In genomic region chr1:166818682-166819081, GRCm38 (mm10) we compare ENCODE assay signal across 17 mouse cellular contexts.
DNase-seq lines count a peak whose midpoint lies in the region; ATAC-seq and TF ChIP-seq lines count a peak whose summit lies in the region.
"Had no signal": no experiment of that assay in that cellular context is flagged by ENCODE, and none has a peak within 500 bp of the region (broad histone marks: within the 10 kb centered on the region; RNA-seq: fewer than 3 reads in every experiment).

No protein-coding gene starts in this region.

- H3K9me3 ChIP-seq in heart, embryonic 13.5 days = no peaks in the 10 kb centered on the region
- no peaks in the 10 kb centered on the region for H3K9me3 ChIP-seq in intestine, postnatal 0 days (ENCODE audit: control insufficient read depth)
- H3K9me3 ChIP-seq: embryonic facial prominence, embryonic 12.5 days; forebrain, embryonic 10.5 days; lung, embryonic 15.5 days; stomach, embryonic 15.5 days had no signal

- no peak for TF ChIP-seq CTCF in intestine, postnatal 0 days (IDR thresholded peaks at IDR 0.05; ENCODE audit: low read depth)

- H3K36me3 ChIP-seq in heart, embryonic 13.5 days = no peaks in the 10 kb centered on the region
- H3K36me3 ChIP-seq in intestine, postnatal 0 days (ENCODE audit: control insufficient read depth, insufficient read depth) = no peaks in the 10 kb centered on the region
- H3K36me3 ChIP-seq: embryonic facial prominence, embryonic 12.5 days; forebrain, embryonic 10.5 days; lung, embryonic 15.5 days; stomach, embryonic 15.5 days had no signal

- WGBS in heart, embryonic 13.5 days = 67% methylated on average over 5 of the region's 5 CpGs
- WGBS in intestine, postnatal 0 days = 82% methylated on average over 5 of the region's 5 CpGs

- ATAC-seq in heart, embryonic 13.5 days (ENCODE audit: extremely low read depth, insufficient number of reproducible peaks, low FRiP score, low TSS enrichment) = no peak
- ATAC-seq in granulocyte monocyte progenitor cell, adult 5-6 weeks (replicated peaks; ENCODE audit: poor library complexity, severe bottlenecking) = peak; percentile 75
- peak; percentile 83 for ATAC-seq in megakaryocyte progenitor cell, adult 5-6 weeks (replicated peaks; ENCODE audit: poor library complexity)
- no peak for ATAC-seq in intestine, postnatal 0 days
- ATAC-seq in CD4-positive, CD25-positive, alpha-beta regulatory T cell, adult 4 months = no peak
- ATAC-seq: activated CD4-positive, CD25-positive, alpha-beta regulatory T cell, adult 4 months had no signal

- H3K27ac ChIP-seq in heart, embryonic 13.5 days (replicated peaks) = peak overlapping the region; percentile 2; the same call in 1 of the 2 replicates
- no peak overlapping the region for H3K27ac ChIP-seq in intestine, postnatal 0 days (ENCODE audit: low read depth, low read length)
- H3K27ac ChIP-seq: embryonic facial prominence, embryonic 12.5 days; forebrain, embryonic 10.5 days; stomach, embryonic 15.5 days had no signal

- no peak overlapping the region for H3K9ac ChIP-seq in heart, embryonic 13.5 days
- H3K9ac ChIP-seq in intestine, postnatal 0 days (ENCODE audit: low read depth, low read length) = no peak overlapping the region
- H3K9ac ChIP-seq: embryonic facial prominence, embryonic 12.5 days; lung, embryonic 15.5 days; stomach, embryonic 15.5 days had no signal

- no peaks in the 10 kb centered on the region for H3K4me1 ChIP-seq in heart, embryonic 13.5 days
- H3K4me1 ChIP-seq in intestine, postnatal 0 days (replicated peaks; ENCODE audit: control insufficient read depth, insufficient read depth, low read length) = no peaks in the 10 kb centered on the region
- H3K4me1 ChIP-seq: embryonic facial prominence, embryonic 12.5 days; forebrain, embryonic 10.5 days; lung, embryonic 15.5 days; stomach, embryonic 15.5 days had no signal

- no peak overlapping the region for H3K4me3 ChIP-seq in heart, embryonic 13.5 days
- no peak overlapping the region for H3K4me3 ChIP-seq in intestine, postnatal 0 days (ENCODE audit: low read depth, low read length)
- H3K4me3 ChIP-seq: embryonic facial prominence, embryonic 12.5 days; forebrain, embryonic 10.5 days; lung, embryonic 15.5 days; stomach, embryonic 15.5 days had no signal

- H3K27me3 ChIP-seq in heart, embryonic 13.5 days (replicated peaks) = no peaks in the 10 kb centered on the region
- H3K27me3 ChIP-seq in intestine, postnatal 0 days (replicated peaks; ENCODE audit: control insufficient read depth, insufficient read depth, low read length) = no peaks in the 10 kb centered on the region
- H3K27me3 ChIP-seq: embryonic facial prominence, embryonic 12.5 days; lung, embryonic 15.5 days; stomach, embryonic 15.5 days had no signal

- no peak overlapping the region for H3K4me2 ChIP-seq in heart, embryonic 13.5 days
- H3K4me2 ChIP-seq in intestine, postnatal 0 days (replicated peaks; ENCODE audit: low read depth) = no peak overlapping the region
- H3K4me2 ChIP-seq: embryonic facial prominence, embryonic 12.5 days; heart, embryonic 11.5 days; lung, embryonic 15.5 days; stomach, embryonic 15.5 days had no signal

- no peak for DNase-seq in heart, adult 11 months
- peak; percentile 73 for DNase-seq in 416B (ENCODE audit: low read depth)
- DNase-seq in layer of hippocampus, adult 18-20 months (ENCODE audit: low spot score in 2 of 2) = no peak
- DNase-seq: cerebellum, postnatal 14 days; kidney, postnatal 10 days; right cerebral cortex, postnatal 25 days had no signal

Comparison
In these comparisons a context has a peak if more than half of its experiments do, and no peak if none do; other contexts are left out.
1. ATAC-seq: peak in granulocyte monocyte progenitor cell, adult 5-6 weeks (single experiment) and megakaryocyte progenitor cell, adult 5-6 weeks (single experiment); none in heart, embryonic 13.5 days (single experiment), intestine, postnatal 0 days (single experiment) and CD4-positive, CD25-positive, alpha-beta regulatory T cell, adult 4 months (single experiment).